ENCODE assay signal across 10 mouse cellular contexts in genomic region chr3:102997036-102997435, GRCm38 (mm10). TPM values are rescaled to one million over a fixed set of nuclear protein-coding genes. Genes with fewer than 3 reads are reported as not detected.
DNase-seq lines count a peak whose midpoint lies in the region; ATAC-seq lines count a peak whose summit lies in the region.
"Had no signal": no experiment of that assay in that cellular context is flagged by ENCODE, and none has a peak within 500 bp of the region (broad histone marks: within the 10 kb centered on the region; RNA-seq: fewer than 3 reads in every experiment).

No protein-coding gene starts in this region.

- H3K27me3 ChIP-seq in lung, embryonic 16.5 days (ENCODE audit: control insufficient read depth, insufficient read depth, low read depth, low read length): no peaks in the 10 kb centered on the region
- no peaks in the 10 kb centered on the region for H3K27me3 ChIP-seq in heart, embryonic 11.5 days (ENCODE audit: control insufficient read depth, insufficient read depth, low read length)
- no peaks in the 10 kb centered on the region for H3K27me3 ChIP-seq in midbrain, embryonic 14.5 days (ENCODE audit: control insufficient read depth, insufficient read depth, low read length)

- H3K9me3 ChIP-seq in lung, embryonic 16.5 days (ENCODE audit: control insufficient read depth, low read length): peaks cover 2% of the 10 kb centered on the region; the same call in 1 of the 2 replicates
- 0 out of 2 replicates have a peak, but pooled peaks cover 3% of the 10 kb centered on the region for H3K9me3 ChIP-seq in heart, embryonic 11.5 days (replicated peaks; ENCODE audit: control insufficient read depth, low read length)
- no peaks in the 10 kb centered on the region for H3K9me3 ChIP-seq in midbrain, embryonic 14.5 days (ENCODE audit: control insufficient read depth, low read length)

- no peak for ATAC-seq in lung, embryonic 16.5 days (ENCODE audit: low read depth)
- ATAC-seq in heart, embryonic 11.5 days (replicated peaks; ENCODE audit: insufficient number of reproducible peaks, low FRiP score, low TSS enrichment): no peak
- ATAC-seq in midbrain, embryonic 14.5 days (ENCODE audit: low FRiP score, low TSS enrichment): no peak

- H3K27ac ChIP-seq in lung, embryonic 16.5 days (ENCODE audit: low read length): peak overlapping the region; percentile 42
- H3K27ac ChIP-seq in heart, embryonic 11.5 days (ENCODE audit: low read depth, low read length): no peak overlapping the region
- no peak overlapping the region for H3K27ac ChIP-seq in midbrain, embryonic 14.5 days (replicated peaks; ENCODE audit: low read depth, low read length)

- peaks cover 20% of the 10 kb centered on the region for H3K36me3 ChIP-seq in lung, embryonic 16.5 days (ENCODE audit: control insufficient read depth, insufficient read depth, low read length)
- H3K36me3 ChIP-seq in heart, embryonic 11.5 days (ENCODE audit: control insufficient read depth, insufficient read depth, low read length): peaks cover 25% of the 10 kb centered on the region
- H3K36me3 ChIP-seq in midbrain, embryonic 14.5 days (ENCODE audit: control insufficient read depth, insufficient read depth, low read length): peaks cover 37% of the 10 kb centered on the region

- no peak overlapping the region; the same call in 1 of the 2 replicates for H3K4me2 ChIP-seq in lung, embryonic 16.5 days (ENCODE audit: low read depth, low read length)
- peak overlapping the region; percentile 74 for H3K4me2 ChIP-seq in heart, embryonic 11.5 days
- peak overlapping the region; percentile 73; the same call in 1 of the 2 replicates for H3K4me2 ChIP-seq in midbrain, embryonic 14.5 days (ENCODE audit: low read length)

- intact Hi-C loops in heart, postnatal 25 days (cut with DNase I): loop anchor here (5.0 to 10.0 kb wide), 2 partner anchors 60 to 272 kb away; partner anchors contain the start of gene Nras

- H3K4me3 ChIP-seq in lung, embryonic 16.5 days (ENCODE audit: low read length): no peak overlapping the region
- H3K4me3 ChIP-seq in heart, embryonic 11.5 days (ENCODE audit: low read depth, low read length): no peak overlapping the region
- no peak overlapping the region for H3K4me3 ChIP-seq in midbrain, embryonic 14.5 days (replicated peaks; ENCODE audit: low read depth, low read length)

- WGBS in lung, embryonic 16.5 days: 48% methylated on average over 10 of the region's 10 CpGs
- WGBS in heart, embryonic 11.5 days (ENCODE audit: insufficient replicate concordance): 80% methylated on average over 10 of the region's 10 CpGs
- WGBS in midbrain, embryonic 14.5 days: 82% methylated on average over 10 of the region's 10 CpGs

- peak; percentile 35 to 46 for DNase-seq in heart, adult 18-20 months
- DNase-seq in heart, postnatal 25 days (ENCODE audit: low spot score): no peak
- no peak for DNase-seq in lung, postnatal 25 days (ENCODE audit: low spot score)
- no peak for DNase-seq in midbrain, embryonic 14.5 days
- no peak for DNase-seq in testis, postnatal 10 days (ENCODE audit: low spot score)
- DNase-seq in thymus, postnatal 36 days: no peak
- DNase-seq: kidney, postnatal 25 days had no signal

- no peak overlapping the region for H3K9ac ChIP-seq in lung, embryonic 16.5 days (ENCODE audit: low read length)
- no peak overlapping the region for H3K9ac ChIP-seq in heart, embryonic 11.5 days (ENCODE audit: low read depth, low read length)
- H3K9ac ChIP-seq in midbrain, embryonic 14.5 days (replicated peaks; ENCODE audit: low read length): no peak overlapping the region

- peaks cover 12% of the 10 kb centered on the region for H3K4me1 ChIP-seq in lung, embryonic 16.5 days (replicated peaks; ENCODE audit: control insufficient read depth, insufficient read depth, low read length)
- H3K4me1 ChIP-seq in heart, embryonic 11.5 days (ENCODE audit: control insufficient read depth, insufficient read depth, low read length): peaks cover 6% of the 10 kb centered on the region
- H3K4me1 ChIP-seq in midbrain, embryonic 14.5 days (ENCODE audit: control insufficient read depth, insufficient read depth, low read length): peaks cover 7% of the 10 kb centered on the region

RNA-seq across cellular contexts. Expression of gene Sike1, which starts 1.5 kb away (rescaled TPM):
- 10 to 100 TPM; 63.3 to 63.8 TPM for total RNA-seq in heart, adult 18-20 months (2021)
- 10 to 100 TPM; 78.0 to 89.5 TPM for total RNA-seq in heart, postnatal 25 days (2021)
- 54.4 and 60.9 TPM in 2 replicates for polyA plus RNA-seq in lung, embryonic 16.5 days (2015; fragmentation: Nextera tagmentation; extraction: Ambion mirVana)
- polyA plus RNA-seq in heart, embryonic 11.5 days (2014; fragmentation: Nextera tagmentation; extraction: Ambion mirVana): 88.0 and 89.4 TPM in 2 replicates
- 59.0 and 59.8 TPM in 2 replicates for polyA plus RNA-seq in midbrain, embryonic 14.5 days (2014; fragmentation: Nextera tagmentation; extraction: Ambion mirVana)

RNA-seq across cellular contexts. Expression of gene Csde1, which starts 23.2 kb away (rescaled TPM):
- 100 to 1,000 TPM; 557 to 574 TPM for total RNA-seq in heart, adult 18-20 months (2021)
- 100 to 1,000 TPM; 488 to 535 TPM for total RNA-seq in heart, postnatal 25 days (2021)
- 317 and 337 TPM in 2 replicates for polyA plus RNA-seq in lung, embryonic 16.5 days (2015; fragmentation: Nextera tagmentation; extraction: Ambion mirVana)
- polyA plus RNA-seq in heart, embryonic 11.5 days (2014; fragmentation: Nextera tagmentation; extraction: Ambion mirVana): 335 and 357 TPM in 2 replicates
- polyA plus RNA-seq in midbrain, embryonic 14.5 days (2014; fragmentation: Nextera tagmentation; extraction: Ambion mirVana): 416 and 554 TPM in 2 replicates

RNA-seq across cellular contexts. Expression of gene Nr1h5, which starts 33.1 kb away (rescaled TPM):
- not detected for total RNA-seq in heart, adult 18-20 months (2021)
- not detected for total RNA-seq in heart, postnatal 25 days (2021)
- 0.10 TPM in 1 of 2 replicates, not detected in the other for polyA plus RNA-seq in lung, embryonic 16.5 days (2015; fragmentation: Nextera tagmentation; extraction: Ambion mirVana)
- polyA plus RNA-seq in heart, embryonic 11.5 days (2014; fragmentation: Nextera tagmentation; extraction: Ambion mirVana): 0.32 and 0.64 TPM in 2 replicates
- 0.07 TPM in 2 replicates for polyA plus RNA-seq in midbrain, embryonic 14.5 days (2014; fragmentation: Nextera tagmentation; extraction: Ambion mirVana)
- total RNA-seq: left cerebral cortex, postnatal 25 days had no signal

Comparison
In these comparisons a context has a peak if more than half of its experiments do, and no peak if none do; other contexts are left out.
1. DNase-seq: peak in heart, adult 18-20 months (2 of 2); none in heart, postnatal 25 days (single experiment), lung, postnatal 25 days (single experiment), midbrain, embryonic 14.5 days (single experiment), testis, postnatal 10 days (single experiment) and thymus, postnatal 36 days (0 of 2).